Mouse (Mus musculus) 3134 (cell line): ENCODE measurements around the gene Gstt4.

ENCODE experiments used
- DNase-seq: peaks from one replicate; pipeline ENCODE4 v3.0.0-alpha.2; 2011; ENCODE audit warnings: low spot score; ENCODE audit not compliant: insufficient read length; ENCODE audit errors: extremely low read depth

Gstt4 gene

DNA sequence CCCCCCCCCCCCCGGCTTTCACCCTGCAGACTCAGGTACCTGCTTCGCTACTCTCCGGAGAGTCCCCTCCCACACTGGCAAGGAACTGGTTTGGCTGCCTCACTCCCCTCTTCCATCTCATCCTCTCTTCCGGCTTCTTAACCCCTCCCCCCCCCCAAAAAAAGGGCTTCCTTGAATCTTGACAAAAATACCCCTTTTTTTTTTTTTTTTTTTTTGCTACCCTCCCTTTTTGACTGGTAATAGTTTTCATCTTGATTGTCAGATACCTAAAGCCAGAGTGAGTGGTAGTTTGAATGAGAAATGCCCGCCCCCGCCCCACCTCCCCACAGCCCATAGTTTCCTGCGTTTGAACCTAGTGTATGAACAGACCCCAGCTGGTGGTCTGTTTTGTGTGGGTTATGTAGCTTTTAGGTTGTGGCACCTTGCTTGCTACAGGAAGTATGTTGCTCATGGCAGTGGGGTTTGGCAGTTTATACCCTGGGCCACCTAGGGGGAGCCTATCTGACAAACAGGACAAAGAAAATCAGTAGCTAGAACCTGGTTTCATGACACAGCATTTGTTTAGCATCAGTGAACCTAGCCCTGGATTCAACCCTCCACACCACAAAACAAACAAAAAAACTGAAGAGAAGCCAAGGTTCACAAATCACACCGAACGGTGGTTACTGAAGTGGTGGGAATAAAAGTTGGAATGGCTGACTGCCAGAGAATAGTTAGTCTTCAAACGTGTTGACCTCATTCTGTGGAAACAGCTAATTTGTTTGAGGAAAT is 13.6 kb upstream of the Gstt4 start:
- no peak for DNase-seq

DNA sequence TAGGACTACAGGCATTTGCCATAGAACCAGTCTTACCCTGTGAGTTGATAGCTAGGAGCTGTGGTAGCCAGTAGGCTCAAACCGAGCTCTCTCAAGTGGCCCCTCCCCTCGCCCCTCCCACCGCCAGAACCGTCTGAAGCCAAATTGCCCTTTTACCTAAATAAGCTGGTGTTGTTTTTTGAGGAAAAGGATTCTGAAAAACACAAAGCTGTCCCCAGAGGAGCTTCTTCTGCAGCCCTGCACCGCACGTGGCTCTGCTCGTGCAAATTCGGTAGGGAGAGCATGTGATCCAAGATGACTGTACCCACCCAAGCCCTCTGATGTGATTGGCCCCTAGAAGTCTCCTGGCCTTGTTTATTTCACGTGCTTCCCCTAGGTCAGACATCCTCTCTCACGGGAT is 13.0 kb upstream of the Gstt4 start:
- DNase-seq = peak; percentile 56

DNA sequence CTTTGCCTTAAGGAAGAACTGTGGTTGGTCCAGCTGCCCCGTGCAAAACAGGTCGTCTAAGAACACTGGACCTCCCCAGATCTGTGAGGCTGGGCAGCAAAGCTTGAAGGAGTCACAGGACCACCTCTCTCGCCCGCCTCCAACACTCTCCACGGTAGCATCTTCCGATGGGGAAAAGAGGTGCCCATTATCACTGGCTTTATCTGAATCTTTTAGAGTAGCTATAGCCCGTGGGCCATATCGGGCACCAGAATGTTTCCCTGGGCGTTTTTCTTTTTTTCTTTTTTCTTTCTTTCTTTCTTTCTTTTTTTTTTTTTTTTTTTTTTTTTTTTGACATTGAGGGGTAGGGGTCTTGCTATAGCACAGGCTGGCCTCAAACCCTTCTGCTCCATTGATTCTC is 12.4 kb upstream of the Gstt4 start:
- DNase-seq = no peak

DNA sequence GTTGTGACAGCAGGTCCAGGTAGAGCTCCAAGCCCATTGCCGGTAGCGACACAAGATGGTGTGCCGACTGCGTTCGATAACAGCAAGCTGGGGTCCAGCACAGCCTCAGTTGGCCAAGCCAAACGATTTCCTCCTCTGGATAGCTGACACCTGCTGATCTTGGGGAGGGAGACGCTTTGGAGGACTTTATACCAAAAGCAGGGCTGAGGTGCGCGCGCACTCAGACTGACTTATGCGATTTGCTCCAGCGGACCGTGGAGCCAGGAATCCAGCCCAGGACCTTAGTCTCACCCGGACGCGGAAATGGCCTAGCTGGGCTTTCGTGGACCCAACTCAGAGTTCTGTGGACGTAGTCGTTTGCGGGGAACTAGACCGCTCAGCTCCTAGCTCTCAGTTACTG is 11.9 kb upstream of the Gstt4 start:
- no peak for DNase-seq

DNA sequence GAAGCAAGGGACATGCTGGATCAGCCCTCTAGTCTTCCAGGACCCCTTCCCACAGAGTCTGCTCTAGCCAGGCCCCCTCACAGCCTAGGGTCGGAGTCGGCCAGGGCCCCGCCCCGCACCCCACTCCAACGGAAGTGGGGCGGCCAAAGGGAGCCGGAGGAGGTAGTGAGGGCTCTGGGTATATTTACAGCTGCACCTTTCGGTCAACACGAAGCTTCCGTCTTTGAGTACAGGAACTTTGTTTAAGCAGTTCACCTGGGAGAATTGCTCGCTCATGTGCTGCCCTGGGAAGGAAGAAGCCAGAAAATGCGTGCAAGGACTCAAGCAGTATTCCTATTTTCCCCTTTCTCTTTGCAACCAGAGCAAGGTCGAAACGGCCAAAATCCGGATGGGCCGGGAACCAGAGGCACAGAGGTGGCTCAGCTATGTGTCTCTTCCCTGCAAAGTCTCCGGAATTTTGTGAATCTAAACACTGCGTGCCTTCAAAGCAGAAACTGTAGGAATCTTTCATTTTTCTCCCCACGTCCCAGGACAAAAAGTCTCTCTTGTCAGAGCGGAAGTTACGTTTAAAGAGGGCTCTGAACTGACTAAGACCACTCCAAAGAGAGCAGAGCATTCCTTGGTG is 11.2 kb upstream of the Gstt4 start:
- no peak for DNase-seq

DNA sequence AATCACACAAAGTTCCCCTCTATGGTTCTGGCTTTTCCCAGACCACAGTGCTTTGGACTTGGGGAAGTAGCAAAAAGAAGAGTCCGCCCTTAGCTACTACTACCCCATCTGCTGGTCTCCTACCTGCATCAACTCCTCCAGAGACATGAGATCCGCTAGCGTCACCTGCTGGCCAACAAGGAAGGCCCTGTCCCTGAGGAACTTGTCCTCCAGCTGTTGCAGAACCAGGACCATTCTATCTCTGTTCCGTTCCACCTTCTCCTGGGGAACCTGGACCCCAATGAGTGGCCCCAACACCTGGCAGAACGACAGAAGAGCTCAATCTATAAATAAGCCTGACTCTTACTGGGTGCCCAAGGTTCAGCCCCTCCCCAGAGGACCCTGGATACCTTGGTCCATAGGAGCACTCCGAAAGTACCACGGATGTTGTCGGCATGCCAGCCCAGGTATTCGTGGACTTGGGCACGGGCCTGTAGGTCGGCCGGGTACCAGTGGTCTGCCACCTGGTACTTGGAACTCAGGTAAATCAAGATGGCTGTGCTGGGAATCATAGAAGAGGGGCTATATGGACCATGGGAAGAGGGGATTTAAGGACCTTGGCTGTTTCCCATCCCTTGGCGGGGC is 10.0 kb upstream of the Gstt4 start:
- peak; percentile 40 for DNase-seq

DNA sequence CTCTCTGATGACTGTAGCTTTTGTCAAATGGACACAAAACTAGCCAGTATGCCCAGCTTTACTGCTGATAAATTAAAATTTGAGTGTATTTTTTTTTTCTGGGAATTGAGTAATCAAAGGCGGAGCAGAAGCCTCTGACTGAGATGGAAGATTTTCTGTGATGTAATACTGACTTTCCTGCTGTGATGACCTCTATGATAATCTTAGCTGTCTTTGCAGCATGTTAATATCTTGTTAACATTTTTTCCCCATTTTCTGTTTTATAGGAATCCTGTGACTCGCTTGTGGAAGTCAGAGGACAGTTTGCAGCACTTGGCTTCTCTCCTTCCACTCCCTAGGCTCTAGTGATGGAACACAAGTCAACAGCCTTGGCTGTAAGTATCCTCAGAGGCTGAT is 7.9 kb upstream of the Gstt4 start:
- no peak for DNase-seq

DNA sequence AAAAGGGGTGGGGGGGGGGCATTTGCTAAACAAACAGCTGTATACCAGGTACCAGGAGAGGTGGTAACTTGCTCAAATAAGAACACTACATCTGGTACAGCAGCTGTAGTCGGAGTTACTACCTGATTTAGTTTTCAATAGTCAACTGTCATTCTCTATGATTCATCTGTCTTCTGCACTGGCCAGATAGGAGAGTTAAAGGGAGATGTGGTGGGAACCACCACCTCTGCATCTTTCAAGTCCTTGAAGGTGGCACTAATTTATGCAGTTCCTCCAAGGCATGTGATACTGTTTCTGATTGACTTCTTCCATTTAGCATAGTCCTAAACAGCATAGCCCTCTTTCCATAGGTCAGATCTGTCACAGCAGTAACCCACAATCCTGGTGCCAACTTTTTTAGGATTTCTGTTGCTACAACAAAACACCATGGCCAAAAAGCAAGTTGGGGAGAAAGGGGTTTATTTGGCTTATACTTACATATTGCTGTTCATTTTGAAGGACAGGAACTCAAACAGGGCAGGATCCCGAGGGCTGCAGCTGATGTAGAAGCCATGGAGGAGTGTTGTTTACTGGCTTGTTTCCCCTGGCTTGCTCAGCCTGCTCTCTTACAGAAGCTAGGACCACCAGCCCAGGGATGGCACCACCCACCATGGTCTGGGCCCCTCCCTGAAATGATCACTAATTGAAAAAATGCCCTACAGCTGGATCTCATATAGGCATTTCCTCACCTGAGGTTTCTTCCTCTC is 7.4 kb upstream of the Gstt4 start:
- no peak for DNase-seq

DNA sequence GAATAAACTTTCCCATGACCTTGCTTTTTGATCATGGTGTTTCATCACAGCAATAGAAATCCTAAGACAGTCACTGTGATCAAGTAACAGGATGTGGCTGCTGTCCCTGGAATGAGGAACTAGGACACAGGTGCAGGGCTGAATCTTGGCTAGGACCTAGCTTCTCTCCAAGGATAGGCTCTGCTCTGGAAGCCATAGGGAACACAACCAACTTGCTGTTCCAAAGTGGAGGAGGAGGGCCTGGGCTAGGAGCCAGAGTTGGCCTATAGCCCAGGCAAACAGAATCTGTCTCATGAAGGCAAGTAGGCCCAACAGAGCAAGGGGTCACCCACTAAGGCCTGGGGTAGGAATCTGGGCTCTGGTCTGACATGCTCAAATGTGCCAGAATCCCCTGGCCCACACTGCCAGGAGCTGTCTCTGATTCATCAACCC is 6.2 kb upstream of the Gstt4 start:
- DNase-seq = peak; percentile 82

DNA sequence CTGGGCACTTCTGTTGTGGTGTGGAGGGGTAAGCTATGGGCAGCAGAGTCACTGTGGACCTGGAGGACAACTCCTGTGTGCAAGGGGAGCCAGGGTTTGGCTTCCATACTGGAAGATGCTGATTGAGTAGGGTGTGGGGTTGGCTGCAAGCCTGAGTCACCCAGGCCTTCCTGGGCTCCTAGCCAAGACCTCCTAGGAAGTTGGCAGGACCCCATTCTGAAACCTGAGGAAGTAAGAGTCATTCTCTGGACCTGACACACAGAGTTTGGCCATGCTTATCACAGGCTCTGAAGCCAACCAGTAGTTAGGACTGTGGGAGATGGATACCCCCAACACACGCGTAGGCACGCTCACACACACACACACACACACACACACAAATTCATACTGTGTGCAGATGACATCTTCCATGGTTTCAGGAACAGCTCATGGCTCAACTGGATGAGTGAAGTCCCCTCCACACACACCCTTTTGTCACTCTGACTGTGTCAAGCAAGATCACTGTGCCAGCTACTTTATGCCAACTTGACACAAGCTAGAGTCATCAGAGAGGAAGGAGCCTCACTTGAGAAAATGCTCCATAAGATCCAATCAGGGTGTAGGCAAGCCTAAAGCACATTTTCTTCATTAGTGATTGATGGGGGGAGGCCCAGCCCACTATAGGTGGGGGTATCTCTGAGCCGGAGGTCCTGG is 5.5 kb upstream of the Gstt4 start:
- DNase-seq = peak; percentile 85

DNA sequence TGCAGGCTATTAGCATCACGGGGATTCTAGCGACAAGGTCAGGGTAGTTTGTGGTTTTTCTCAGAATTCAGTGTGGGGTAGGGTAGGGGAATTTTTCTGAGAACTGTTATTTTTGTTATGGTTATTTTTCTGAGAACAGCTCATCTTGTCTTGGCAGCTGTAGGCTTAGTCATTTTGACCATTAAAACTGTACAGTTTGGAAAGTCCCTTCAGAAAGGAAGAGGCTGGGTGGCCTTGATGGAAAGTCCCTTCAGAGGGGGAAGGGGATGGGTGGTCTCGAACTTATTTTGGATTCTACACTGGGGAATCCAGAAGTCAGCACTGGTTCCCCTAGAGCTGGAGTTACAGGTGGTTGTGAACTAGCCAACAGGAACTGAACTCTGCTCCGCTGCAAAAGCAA is 2.2 kb upstream of the Gstt4 start:
- DNase-seq = no peak

DNA sequence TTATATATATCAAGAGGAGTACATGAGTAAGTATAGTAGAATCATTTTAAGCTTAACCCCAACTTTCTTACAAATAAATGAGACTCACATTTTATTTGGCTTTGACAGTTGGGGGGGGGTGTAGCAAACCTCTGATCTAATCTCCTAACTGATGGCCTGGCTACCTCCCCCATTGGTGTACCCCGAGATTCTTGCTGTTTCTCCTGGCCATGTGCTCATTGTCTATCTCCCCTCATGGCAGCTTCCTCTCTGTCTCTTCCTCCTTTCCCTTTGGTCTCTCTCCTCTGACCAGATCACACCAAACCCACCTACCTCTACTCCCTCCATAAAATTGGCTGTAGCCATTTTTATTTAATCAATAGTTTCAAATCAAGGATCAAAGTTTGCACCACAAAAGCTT is 1.4 kb upstream of the Gstt4 start:
- DNase-seq = no peak

DNA sequence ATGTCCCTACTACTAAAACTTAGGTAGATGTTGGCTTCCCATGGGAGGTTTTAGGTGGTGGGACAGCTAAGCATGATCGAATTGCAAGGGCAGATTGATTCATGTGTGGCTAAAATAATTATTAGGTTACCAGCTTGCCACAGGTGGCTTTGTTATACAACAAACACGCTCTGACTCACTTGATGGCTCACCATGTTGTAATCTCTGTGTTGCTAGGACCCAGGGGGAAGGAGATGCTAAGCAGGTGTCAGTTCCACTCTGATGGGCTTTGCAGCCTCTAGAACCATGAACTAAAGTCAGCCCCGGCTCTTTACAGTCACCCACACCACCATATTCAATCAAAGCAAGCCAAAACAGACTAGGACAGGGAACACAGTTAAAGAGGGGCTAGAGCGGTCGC is 2.5 kb downstream of the Gstt4 start:
- no peak for DNase-seq

DNA sequence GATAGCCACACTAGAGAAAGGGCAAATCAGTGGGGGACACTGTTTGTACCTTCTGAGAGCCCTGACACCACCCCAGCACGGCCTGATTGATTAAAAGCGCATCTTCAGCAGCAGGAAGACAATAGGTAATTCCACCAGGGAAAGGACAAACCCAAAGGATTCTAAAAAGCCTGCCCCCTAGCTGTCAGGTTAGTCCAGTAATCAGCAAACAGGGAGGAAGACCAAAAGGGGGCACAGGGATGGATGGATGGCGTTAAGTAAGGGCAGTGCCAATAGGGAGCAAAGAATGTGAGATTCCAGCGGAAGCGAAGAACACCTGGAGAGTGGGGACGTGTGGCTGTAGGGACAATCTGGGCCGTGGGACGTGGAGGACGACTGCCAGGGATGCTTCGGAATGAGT is 3.7 kb downstream of the Gstt4 start:
- no peak for DNase-seq

DNA sequence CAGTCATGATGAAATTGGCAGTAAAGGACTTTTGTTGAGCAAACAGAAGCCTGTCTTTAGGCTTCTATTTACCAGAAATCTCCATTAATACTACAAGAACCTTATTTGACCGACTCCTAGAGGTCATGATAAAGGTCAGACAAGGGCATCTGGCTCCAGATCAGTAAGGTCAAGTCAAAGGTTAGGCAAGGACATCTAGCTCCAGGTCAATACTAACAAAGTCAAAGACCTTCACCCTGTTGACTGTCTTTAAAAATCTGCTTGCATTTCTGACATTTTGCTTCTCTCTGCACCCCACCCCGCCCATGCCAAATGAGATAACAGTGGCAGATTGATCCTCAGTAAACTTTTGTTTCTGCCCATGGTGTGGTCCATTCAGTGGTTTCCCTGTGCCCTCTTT is 18.1 kb downstream of the Gstt4 start:
- DNase-seq = no peak

DNA sequence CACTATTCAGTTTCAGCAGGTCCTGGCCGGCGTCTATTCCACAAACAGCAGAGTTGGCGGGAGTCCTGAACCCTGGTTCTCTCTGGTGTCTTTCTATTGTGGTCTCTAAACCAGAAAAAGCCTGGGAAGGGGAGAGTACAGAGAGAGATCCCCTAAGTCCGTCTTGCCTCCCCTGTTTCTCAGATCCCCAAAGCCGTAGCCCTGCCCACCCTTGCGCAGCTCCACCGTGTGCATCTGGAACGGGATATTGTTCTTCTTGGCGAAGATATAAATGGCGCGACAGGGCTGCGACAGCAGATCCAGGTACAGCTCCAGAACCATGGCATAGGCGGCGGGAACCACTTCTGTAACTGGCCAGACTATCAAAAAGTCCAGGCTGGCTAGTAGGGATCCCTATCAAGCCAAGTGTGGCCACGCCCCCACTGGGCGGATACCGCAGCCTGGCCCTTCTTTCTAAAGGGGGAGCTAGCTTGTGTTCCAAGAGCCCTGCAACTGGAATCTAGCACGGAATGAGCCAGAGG is 24.1 kb downstream of the Gstt4 start, which contains the start of gene Gstt1:
Gene Gstt1 (minus strand): TSS at position 409 of the 521 bp plus-strand sequence.
- DNase-seq = no peak

DNA sequence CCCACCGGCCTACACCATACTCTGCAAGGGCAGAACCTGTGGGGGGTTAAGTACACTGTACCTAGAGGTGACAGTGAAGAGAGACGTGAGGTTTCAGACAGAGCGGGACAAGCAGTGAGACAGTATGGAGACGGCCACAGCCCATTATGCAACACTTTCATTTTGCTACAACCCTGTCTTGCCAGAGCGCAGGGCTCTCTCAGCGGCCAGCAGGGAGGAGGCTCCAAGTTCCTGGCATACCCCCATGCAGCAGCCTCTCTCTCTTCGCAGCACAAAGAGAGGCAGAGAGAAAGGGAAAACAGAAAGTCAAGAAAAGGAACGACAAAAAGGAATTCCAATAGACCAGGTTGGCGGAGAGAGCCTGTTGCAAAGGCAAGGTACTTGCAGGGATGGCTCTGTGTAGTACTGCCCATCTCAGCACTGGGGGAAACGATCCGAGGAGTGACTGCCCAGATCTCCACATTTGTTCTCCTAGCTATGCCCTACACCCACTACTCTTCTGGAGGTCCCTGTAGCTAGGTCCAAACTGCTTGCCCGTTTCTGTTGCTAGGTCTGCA is 24.6 kb downstream of the Gstt4 start:
- no peak for DNase-seq

DNA sequence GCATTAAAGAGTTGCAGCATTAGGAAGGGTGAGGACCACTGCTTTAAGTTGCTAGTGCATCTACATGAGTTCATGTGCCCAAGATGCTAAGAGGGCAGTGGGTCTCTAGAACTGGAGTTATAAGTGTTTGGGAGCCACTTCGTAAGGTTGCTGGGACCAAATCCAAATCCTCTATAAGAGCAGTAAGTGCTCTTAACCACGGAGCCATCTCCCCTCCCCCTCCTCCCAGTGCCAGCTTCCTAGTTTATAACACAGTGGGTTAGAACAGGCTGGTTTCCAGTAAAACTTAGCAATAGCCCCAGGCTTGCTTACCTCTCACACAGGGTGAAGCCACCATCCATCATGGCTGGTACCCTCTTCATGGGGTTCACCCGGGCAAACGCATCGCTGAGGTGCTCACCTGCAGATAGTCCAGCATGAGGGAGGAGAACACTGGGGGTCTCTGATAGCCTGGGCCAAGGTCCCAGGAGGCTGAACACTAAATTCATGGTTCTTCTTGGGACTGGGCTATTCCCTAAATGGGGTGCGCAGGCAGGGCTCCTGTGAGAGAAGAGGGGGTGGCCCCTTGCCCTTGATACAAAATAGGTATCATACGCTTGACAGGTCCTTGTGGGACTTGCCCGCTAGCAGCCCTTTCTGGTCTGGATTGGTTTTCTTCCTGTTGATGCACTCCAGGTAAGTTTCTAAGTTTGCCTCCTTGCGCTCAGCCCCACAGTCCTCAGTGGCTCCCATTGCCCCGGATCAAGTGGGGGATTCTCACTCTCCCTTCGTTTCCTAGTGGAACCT is 25.4 kb downstream of the Gstt4 start:
- DNase-seq = no peak

DNA sequence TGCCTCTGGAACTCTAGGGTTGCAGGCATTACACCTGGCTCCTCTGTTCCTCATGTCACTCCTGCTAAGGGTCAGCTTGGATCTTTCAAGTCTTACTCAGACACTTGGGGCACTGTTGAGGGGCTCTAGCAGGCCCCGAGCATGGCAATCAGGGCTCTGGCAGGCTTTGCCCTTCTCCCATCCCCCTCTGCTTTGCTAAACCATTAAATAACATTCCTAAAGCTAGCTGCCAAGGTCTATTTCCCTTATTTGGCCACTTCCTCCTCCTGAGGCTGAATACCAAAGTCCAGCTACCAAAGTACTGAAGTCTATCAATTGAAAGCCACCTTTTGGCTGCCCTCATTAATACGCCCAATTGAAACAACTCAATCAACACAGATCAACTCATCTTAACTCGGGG is 27.5 kb downstream of the Gstt4 start:
- peak; percentile 12 for DNase-seq
